Mouse (Mus musculus) left cerebral cortex, adult 8-10 months (tissue): ENCODE measurements around the gene Sept1. TPM values are rescaled to one million over a fixed set of nuclear protein-coding genes. Genes with fewer than 3 reads are reported as not detected.
"Not testable (repeated sequence)": the region's sequence is repeated elsewhere in the genome, so short reads cannot be mapped to it uniquely, and the experiment has no call there.

ENCODE experiments used
- DNase-seq, 2 experiments: peaks; one replicate each; pipeline ENCODE4 v3.0.0; 2022; ENCODE audit warnings: low spot score in 2 of 2
- total RNA-seq, 4 experiments: library from RNA; stranded (reverse); gene quantifications; 2 replicates each; pipeline ENCODE4 v1.2.4; 2022

Gene Sept1
- total RNA-seq, 4 experiments from 2014 or later, result 3.1 to 7.1 (median 5.4) TPM

DNA sequence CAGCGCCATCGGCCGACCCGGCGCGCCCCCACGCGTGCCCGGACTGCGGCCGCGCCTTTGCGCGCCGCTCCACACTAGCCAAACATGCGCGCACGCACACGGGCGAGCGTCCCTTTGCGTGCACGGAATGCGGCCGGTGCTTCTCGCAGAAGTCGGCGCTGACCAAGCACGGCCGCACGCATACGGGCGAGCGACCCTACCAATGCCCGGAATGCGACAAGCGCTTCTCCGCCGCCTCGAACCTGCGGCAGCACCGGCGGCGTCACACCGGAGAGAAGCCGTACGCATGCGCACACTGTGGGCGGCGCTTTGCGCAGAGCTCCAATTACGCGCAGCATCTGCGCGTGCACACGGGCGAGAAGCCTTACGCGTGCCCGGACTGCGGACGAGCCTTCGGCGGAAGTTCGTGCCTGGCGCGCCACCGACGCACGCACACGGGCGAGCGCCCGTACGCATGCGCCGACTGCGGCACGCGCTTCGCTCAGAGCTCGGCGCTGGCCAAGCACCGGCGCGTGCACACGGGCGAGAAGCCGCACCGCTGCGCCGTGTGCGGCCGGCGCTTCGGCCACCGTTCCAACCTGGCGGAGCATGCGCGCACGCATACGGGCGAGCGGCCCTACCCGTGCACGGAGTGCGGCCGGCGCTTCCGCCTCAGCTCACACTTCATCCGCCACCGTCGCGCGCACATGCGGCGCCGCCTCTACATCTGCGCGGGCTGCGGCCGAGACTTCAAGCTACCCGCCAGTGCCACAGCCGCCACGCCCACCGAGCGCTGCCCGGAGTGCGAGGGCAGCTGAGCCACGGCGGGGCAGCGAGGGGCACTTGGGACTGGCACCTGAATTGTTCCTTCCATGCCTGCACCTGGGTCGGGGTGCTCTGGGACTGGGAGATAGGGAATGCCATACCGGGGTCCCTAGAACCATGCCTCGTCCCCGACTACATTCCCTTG lies 21.2 kb upstream of the Sept1 start:
- peak; percentile 84 to 93 for DNase-seq

DNA sequence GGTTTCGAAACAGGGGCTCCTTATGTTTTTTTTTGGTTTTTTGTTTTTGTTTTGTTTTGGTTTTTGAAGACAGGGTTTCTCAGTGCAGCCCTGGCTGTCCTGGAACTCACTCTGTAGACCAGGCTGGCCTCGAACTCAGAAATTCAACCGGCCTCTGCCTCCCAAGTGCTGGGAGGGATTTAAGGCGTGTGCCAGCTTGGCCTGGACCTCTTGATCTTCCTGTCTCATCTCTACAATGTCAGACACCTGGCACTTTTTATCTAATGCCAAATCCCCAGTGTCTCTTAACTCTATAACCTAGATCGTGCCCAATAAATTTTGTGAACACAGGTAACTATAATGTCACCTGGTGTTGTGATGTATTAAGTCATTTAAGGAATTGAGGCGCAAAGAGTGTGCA lies 20.4 kb upstream of the Sept1 start:
- DNase-seq, result no peak

DNA sequence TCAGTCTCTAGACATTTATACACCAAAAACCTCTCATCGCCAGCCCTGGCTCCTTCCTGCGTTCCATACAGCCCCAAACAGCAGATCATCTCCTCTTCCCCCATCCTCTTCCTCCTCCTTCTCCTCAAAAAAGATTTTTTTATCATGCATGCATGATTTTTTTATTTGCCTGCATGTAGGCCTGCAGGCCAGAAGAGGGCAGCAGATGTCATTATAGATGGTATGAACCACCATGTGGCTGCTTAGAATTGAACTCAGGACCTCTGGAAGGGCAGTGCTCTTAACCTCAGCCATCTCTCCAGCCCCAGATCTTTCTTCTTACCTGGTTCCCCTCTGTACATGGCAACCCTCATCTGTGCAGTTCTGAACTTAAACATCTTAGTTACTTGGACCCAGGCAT lies 19.5 kb upstream of the Sept1 start:
- no peak for DNase-seq

DNA sequence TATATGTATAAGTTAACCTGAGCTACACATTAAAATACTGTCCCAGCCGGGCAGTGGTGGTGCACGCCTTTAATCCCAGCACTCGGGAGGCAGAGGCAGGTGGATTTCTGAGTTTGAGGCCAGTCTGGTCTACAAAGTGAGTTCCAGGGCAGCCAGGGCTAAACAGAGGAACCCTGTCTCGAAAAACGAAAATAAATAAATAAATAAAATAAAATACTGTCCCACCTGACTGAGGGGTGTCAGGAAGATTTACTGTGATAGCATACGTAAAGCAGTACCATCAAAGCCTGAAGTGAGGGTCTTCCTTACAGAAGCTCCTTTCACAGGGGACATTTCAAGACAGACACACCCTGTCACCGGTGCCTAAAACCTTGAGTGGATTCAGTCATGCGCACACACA lies 17.6 kb upstream of the Sept1 start:
- DNase-seq, result not testable (repeated sequence)

DNA sequence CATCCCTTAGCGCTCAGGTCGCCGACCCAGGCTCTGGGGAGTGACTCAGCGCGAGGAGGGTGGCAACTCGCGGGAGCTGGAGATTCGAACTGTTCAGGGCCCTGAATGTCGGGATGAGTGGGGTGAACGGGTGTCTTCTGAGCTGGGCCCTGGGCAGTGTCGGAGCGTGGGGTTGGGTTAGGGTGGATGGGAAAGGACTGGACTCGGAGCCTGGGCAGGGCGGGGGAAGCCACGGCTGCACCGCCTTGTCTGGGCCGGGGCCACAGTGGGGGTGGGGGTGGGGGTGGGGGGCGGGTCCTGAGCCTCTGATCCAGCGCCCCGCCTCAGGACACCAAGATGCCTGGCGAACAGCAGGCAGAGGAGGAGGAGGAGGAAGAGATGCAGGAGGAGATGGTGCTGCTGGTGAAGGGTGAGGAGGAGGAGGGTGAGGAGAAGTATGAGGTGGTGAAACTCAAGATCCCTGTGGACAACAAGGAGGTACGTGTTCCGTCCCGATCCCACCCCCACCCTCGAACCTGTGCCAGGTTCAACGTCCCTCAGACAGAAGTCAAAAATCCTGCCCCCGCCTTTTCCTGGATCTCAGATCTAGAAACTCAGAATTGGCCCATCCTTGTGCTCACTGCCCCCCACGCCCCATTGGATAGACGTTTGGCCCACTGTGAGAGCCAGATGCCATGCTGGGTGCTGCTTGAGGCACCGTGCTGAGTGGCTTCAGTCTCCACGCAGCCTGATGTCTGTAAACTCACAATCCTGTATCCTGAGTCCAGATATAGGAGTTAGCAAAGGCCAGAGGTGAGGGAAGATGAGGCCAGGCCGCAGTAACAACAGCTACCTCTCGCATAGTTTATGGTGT lies 12.0 kb upstream of the Sept1 start:
- no peak for DNase-seq

DNA sequence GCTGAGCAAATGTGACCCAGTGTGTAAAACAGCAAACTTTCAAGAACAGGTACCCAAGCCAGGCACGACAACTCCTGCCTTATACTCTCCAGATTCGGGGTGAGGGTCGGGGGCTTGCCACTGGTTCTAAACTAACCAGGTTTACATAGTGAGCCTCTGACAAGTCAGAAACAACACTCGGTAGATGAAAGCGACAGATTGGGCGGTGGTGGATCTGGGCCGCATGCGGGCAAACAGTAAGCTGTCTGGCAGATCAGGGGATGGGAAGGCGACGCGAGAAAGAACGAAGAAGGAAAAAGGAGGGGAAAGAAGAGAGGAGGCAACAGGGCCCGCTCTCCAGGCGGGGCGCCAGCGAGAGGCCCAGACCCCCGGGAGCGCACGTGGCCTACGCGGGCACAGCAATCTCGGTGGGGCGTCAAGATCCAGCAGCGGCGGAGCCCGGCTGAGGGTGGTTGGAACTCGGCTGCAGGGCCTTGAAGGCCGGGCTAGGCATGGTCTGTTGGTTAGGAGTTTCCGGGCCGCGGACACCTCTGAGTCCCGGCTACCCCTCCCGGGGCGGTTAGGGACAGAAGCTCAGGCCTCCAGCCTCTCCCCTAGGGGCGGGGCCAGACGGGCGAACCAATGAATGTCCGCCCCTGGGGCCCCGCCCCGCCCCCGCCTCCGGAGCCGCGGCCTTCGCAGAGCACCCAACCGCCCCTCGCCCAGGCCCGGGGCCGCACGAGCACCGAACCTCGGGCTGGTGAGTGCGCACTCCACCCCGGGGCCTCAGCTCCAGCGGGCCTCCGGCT lies 11.1 kb upstream of the Sept1 start, which contains the start of gene Zfp771:
Gene Zfp771, plus strand, starts transcription at position 405 of the 788 bp plus-strand sequence.
- DNase-seq, result peak; percentile 79 to 94

DNA sequence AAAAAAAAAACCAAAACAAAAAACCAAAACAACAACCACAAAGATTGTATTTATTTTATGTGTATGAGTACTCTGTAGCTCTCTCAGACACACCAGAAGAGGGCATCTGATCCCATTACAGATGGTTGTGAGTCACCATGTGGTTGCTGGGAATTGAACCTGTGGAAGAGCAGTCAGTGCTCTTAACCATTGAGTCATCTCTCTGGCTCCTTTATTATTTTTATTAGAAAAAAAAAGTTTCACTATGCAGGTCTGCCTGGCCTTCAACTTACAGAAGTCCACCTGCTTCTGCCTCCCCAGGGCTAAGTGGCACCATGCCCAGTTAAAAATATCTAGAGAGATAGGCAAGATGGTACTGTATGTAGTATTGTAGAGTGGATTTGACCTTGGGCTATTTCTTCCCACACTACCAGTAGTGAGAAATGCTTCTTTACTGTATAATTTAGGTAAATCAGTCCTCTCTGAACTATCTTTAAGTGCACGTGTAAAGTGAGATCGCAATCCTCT lies 10.5 kb upstream of the Sept1 start:
- no peak for DNase-seq

DNA sequence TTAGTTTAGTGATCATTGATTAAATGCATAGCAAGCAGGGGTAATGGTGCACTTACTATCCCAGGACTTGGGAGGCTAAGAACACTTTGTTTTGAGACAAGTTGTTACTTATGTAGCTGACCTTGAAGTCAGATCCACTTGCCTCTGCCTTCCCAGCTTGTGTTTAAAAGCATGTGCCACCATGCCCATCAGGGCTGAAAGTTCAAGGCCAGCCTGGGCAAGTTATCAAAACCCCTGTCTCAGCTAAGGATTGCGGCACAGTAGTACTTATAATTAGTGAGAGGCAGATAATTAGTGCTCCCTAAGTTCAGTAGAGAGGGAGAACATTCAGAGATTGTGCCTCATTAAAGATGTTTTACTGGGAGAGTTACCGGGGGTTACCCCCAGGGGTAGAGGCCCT lies 1.8 kb upstream of the Sept1 start:
- no peak for DNase-seq

DNA sequence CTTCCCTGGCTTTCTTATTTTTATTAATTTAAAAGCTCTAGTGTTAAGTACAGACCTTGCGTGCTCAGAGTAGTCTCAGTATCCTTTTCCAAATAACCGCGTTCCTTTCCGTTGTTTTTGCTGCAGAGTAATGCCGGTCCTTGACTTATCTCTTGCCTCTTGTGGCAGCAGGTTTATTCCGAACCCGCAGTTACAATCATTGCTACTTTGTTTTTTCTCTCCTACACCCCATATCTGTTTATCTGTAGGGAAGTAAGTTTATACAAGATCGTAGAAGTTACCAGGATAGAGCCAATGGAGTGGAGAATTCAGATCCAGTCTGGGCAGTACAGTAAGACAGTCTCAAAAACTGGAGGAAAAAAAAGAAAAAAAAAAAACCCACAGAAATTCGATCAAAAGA lies 835 bp upstream of the Sept1 start:
- no peak for DNase-seq

DNA sequence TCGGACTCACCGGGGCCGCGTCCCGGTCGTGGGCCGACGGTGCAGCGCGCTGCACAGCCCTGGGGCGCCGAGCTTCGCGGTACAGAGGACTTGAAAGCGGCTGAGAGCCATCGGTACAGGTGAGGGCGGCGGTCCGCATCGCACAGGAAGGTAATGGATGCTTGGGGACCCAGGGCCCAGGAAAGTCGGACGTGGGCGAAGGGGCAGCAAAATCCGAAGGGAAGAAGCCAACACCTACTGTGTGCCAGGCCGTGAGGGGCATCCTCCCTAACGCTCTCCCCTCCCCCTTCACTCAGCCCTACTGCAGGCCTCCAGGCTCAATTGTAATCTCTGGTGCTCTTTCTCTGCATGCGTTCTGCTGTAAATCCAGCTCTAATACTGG lies 429 bp upstream of the Sept1 start:
- DNase-seq, result no peak

DNA sequence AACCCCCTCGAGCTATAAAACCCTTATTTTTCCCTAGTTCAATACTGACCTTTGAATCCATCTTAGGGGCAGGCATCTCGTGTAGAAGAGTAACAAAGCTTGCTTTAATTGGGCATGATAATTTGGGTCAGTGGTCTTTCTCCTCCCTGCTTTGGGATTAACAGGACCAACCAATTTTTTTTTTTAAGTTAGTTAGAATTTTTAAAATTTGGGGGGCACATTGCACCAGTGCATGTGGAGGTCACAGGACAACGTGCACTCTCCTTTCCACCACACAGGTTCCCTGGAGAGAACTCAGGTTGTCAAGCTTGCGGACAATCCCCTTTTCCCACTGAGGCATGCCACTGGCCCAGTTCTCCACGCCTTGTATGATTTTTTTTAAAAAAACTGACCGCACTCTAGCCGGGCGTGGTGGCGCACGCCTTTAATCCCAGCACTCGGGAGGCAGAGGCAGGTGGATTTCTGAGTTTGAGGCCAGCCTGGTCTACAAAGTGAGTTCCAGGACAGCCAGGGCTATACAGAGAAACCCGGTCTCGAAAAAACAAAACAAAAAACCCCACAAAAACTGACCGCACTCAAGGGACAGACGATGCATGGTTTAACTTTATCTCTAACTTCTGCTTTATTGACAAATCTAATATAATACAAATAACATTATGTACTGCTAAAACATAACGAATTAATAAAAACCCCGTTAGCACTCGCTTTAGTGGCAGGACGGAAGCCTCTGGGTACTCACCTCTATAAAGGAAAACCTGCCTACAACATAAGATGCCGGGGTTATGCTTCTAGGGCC lies 906 bp downstream of the Sept1 start:
- no peak for DNase-seq

DNA sequence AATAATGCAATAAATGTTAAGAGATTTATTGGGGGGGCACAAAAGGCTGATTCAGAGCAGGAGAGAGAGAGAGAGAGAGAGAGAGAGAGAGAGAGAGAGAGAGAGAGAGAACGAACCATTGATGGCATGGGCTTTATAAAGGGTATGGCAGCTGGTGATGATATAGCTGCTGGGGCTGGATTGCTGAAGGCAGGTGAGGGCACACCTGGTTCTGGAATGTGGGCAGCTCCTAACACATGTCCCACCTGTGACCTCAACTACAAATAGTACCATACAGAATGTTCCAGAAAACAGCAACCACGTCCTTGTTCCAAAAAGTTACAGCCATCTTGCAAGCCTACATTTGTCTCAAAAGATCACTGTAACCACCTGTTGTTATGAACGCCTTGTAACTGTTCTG lies 1.6 kb downstream of the Sept1 start:
- no peak for DNase-seq

DNA sequence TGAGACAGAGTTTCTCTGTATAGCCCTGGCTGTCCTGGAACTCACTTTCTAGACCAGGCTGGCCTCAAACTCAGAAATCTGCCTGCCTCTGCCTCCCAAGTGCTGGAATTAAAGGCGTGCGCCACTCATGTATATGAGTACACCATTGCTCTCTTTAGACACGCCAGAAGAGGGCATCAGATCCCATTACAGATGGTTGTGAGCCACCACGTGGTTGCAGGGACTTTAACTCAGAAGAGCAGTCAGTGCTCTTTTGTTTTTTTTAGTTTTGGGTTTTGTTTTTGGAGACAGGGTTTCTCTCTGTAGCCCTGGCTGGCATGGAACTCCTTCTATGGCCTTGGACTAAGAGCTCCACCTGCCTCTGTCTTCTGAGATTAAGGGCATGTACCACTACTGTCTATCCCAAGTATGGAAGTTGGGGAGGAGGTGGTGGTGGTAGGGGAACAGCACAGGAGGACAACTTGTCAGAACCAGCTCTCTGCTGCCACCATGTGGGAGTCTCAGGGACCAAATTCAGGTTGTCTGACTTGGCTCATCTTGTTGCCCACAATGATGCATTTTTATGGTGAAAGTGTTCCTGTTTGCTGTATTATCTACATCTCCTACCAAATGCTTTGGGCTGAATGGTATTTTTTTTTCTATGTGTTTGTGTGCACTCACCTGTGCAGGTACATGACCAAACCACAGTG lies 4.2 kb downstream of the Sept1 start:
- peak in 1 of 2 experiments; percentile 71 for DNase-seq

DNA sequence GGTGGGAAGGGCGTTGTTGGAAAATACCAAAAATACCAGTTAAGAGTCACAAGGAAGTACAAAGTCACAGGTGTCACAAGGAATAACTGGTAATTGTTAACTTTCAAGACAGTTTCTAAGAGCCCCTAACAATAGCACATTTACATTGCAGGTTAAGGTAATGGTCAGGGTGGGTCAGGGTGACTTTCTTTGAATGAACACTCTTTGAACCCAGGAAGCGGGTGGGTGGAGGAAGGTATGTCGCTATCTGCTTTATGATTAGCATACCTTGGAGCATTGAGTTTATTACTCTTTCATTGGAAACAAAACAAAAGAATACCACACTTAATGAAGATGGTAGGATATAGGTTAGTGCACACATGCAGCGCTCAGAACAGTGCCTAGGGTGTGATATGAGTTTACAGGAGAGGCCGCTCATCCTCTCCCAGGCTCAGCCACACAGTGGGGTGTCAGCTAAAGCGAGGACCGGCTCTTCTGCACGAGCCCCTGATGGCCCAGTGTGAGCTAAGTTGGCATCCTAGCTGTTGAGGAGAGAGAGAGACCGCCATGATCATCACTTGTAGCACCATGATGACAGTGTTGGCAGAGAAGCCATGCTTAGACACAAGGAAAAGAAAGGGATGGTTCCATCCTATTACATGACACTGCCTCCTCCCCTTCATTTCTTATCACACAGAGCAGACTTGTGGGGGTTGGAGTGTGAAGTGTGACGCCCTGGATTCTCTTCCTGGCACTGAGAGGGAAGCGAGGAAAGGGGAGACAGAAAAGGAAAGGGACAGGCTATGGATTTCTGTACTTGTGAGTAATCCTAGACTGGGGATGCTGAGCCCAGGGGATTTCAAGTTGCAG lies 7.6 kb downstream of the Sept1 start:
- no peak for DNase-seq

DNA sequence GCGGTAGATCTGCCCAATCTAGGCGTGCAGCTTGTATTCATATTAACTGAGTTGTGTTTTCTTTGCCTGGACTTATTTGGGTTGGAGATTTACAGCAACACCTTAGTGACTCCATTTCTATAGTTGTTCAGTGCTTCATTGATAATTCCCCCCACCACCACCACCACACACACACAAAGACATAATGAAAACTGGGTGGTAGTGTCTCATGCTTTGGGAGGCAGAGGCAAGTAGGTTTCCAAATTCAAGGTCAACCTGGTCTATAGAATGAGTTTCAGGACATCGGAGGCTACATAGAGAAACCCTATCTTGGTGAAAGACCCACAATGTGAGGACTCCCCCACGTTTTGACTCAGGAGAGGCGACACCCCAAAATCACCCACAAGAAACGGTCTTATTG lies 8.3 kb downstream of the Sept1 start:
- DNase-seq, result no peak

DNA sequence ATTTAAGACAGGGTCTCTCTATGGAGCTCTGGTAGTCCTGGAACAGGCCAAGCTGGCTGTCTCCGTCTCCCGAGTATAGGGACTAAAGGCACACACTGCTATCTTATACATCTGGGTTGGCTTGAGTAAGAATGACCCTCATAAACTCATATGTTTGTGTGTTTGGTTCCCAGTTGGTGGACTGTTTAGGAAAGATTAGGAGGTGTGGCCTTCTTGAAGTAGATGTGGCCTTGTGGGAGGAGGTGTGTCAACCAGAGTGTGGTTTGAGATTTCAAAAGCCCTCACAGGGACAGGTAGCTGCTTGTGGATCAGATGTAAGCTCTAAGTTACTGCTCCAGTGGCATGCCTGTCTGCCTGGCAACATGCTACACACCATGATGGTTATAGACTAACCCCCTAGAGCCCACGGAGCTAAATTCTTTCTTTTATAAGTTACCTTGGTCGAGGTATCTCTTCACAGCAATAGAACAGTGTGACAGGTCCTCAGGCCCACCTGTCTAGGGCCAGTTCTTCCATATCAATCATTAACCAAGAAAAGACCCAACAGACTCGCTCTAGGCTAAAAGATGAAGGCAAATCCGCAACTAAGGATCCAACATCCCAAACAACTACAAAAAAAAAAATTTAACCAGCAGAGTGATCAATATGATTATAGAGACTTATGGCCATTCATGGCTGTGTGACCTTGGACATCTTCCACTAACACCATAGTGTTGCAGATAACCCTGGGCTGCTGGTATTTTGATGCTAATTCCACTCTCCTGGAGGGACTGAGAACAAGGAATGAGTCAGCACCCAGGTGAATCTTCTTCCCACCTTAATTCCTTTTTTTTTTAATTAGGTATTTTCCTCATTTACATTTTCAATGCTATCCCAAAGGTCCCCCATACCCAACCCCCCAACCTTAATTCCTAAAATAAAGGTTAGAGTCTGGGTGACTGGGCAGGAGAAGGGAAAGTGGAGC lies 9.1 kb downstream of the Sept1 start:
- no peak for DNase-seq

DNA sequence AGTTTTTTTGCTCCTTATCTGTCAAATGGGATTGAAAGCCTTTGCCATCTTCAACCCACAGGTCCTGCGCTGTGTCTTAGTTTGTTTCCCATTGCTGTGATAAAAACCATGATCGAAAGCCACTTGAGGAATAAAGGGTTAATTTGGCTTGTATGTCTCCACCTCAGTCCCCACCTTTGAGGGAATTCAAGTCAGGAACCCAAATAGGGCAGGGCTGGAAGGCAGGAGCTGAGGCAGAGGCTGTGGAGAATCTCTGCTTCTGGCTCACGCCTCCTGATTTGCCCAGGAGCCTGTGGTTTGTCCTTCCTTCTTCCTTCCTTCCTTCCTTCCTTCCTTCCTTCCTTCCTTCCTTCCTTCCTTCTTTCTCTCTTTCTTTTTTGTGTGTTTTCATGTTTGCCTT lies 9.8 kb downstream of the Sept1 start:
- DNase-seq, result no peak

DNA sequence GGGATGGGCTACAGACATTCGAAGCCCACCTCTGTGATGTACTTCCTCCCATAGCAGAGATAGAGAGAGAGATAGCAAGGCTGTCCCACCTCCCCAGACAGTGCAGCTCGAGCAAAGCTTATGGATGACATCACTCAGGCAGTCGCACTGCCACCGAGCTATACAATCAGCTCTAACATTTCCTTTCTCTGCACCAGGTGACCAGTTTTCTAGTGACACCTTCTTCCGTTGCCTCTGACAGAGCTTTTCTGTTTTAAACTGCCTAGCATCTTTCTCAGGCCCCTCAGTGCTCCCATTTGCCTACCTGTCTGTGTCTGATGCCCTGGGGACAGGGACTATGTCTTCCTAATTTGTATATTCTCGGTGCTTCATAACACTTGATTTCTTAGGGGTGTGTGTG lies 12.5 kb downstream of the Sept1 start:
- DNase-seq, result no peak
